Mouse (Mus musculus) Muller cell, postnatal 12 days (primary cell): Measurements from ENCODE around the gene Lingo3.
"Not testable (repeated sequence)": the region's sequence is repeated elsewhere in the genome, so short reads cannot be mapped to it uniquely, and the experiment has no call there.

Source experiments
- DNase-seq: peaks from one replicate; pipeline ENCODE4 v3.0.0-alpha.2; 2015; ENCODE audit errors: inconsistent ontology term

Gene Lingo3

DNA sequence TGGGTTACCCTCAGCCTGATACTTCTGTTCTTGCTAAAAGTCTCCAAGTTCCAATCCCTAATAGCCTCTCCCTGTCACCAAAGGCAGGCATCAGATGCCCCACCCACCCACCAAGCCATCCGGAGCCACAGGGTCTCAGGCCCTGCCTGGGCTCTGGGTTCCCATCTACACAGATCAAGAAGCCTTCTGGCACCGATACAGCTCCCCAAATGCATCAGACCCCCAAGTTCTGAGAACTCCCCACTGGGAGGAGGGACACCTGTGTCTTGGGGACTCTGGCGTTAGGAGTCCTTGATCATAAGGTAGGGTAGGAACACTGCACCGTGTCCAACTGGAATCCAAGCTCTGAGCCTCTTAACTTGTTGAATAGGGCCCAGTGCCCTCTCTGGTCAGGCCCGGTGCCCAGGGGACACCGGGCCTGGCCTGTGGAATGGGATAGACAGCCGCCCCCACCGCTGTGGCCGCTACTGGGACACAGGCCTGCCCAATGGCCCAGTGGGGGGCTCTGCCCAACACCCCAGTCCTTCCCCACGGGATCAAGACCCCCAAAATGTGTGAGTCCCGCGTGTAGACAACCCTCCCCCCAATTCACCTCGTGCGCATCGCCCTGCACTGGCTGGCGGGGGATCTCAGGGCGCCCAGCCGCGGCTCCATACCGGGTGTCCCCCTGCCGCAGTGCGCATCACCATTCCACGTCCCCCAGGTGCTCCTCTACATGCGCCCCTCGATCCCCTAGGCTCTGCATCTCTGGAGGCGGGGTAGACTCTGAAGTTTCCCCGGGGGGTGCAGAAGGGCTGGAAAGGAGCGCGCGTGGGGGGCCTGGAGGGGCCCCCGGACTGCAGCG, 530 bp downstream of the Lingo3 start:
- DNase-seq: no peak

GRCm38 (mm10) chr10:80842334-80842733, 1.5 kb downstream of the Lingo3 start:
- DNase-seq: no peak

- DNase-seq: no peak
These were observed 2.2 kb downstream of the Lingo3 start for GRCm38 (mm10) chr10:80841685-80842084.

DNA sequence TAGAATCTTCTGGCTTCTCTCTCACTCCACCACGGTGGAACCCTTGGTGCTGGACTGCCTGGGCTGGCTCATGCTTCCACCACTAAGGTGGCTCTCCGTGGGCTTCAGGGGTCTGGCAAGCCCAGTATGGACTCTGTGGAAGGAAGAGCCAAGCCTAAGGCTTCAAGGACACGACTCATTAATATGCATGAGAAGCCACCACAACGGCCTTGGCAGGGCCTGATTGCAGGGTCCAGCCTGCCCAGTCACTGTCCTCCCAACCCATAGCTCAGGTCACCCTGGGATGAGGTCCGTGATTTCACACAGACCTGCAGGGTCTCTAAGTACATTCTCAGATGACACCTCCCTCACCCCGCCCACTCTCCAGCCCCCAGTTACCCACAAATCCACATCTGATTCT, 4.0 kb downstream of the Lingo3 start:
- no peak for DNase-seq

DNA sequence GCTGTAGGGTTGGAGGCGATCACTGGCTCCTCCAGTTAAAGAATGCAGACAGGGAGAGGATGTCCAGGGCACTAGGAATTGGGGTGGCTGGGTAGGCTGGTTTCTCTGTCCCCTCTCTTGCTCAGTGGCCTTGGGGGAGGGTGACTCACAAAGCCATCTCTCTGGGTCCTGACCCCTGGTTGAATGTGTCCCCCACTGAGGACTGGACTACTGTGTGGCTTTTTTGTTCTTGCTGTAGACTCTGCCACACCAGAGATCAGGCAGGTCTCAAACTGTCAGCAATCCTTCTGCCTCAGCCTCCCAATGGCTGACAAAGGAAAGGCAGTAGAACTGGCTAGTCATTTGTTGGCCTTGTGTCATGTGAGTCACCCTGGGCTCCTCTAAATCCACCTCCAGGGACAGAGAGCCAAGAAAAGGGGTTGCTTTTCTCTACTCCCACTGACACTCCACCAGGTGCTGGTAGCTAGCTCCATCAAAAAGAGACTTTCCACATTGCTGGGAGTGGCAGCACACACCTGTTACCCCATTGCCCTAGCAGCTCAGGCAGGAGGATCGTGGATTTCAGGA, 5.4 kb downstream of the Lingo3 start:
- peak; percentile 57 for DNase-seq

DNA sequence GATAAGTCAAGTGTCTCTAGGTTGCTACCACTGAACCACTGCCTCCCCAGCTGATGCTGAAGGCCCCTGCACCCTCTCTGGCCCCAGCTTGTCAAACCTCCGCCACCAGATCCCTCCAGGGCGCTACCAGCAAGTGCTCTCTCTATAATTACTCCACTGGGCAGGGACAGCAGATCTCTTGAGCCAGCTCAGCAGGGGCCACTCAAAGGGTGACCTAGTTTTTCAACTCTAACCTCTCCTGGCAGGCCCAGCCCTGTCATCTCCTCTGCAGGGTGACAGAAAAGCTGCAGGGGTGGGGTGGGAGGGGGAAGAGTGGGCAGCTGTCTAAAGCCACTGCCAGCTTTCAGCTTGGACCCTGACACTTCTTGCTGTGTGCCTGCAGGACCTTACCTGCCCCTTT, 6.0 kb downstream of the Lingo3 start:
- peak; percentile 65 for DNase-seq

GRCm38 (mm10) chr10:80836949-80837379, 6.9 kb downstream of the Lingo3 start:
- DNase-seq: no peak

- no peak for DNase-seq
These were observed 8.2 kb downstream of the Lingo3 start for GRCm38 (mm10) chr10:80835617-80836016.

- DNase-seq: no peak
These were observed 11.0 kb downstream of the Lingo3 start for GRCm38 (mm10) chr10:80832818-80833217.

DNA sequence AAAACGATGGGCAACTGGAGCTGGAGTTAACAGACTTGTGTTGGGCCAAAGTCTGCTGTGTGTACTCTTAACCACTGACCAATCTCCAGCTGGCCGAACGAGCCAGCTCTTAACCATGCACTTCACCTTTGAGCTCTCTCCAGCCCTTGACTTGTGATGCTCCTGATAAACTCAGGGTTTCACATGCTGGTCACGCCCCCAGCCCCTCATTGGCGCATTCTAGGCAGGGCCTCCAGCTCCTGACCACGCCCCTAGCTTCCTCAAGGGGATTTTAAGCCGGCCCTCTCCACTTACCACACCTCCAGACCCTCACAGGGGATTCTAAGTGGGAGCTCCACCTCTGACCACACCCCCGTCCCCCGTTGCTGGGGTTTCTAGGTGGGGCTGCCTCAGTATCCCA, 12.7 kb downstream of the Lingo3 start:
- DNase-seq: no peak

DNA sequence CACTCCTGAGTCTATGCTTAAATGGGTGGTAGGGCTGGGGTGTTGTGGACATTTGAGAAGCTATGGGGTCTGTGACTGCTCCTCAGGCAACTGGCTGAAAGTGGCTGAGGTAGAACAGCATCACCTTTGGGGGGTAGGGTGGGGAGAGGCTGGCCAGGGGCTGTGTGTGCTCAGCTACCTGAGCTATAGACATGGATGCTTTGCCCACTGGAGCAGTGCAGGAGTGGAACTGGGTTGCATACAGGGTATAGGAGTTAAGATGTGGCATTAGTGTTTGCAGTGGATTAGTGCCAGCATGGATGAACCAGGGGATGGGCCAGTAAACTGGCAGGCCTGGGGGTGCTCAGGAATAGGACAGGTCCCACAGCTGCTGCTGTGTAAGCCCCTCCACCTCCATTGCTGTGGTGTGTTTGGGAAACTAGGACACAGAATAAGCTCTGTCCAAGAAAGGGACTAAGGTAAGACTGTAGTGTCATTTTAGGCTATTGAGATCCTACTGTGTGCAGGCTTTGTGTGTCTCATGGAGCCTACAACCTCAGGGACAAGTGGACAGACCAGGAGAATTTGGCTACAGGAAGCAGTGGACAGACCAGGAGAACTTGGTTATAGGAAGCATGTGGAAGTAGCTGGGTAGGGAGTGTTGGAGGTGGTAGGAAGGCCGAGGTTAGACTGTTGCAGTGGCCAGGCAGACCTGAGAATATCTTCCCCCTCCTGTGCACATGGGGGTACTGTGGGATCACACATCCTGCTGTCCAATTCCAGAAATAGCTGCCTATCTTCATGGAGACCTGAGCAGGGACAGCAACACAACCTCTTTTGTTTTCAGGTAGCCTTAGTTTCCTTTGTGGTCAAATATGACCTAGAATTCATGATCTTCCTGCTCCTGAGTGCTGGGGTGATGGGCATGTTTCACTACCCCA, 14.2 kb downstream of the Lingo3 start:
- no peak for DNase-seq

DNA sequence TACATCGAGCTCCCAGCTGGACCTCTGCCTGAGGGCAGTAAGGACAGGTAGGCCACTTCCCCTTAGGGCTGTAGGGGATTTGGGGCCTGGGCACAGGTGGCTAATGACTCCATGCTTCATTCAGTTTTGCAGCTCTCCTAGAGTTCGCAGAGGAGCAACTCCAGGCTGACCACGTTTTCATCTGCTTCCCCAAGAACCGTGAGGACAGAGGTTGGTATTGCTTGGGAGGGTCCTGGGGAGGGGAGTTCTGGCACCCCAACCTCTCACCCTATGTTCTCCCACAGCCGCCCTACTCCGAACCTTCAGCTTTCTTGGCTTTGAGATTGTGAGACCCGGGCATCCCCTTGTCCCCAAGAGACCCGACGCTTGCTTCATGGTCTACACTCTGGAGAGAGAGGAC, 15.3 kb downstream of the Lingo3 start:
- DNase-seq: not testable (repeated sequence)

- no peak for DNase-seq
These were observed 15.9 kb downstream of the Lingo3 start for GRCm38 (mm10) chr10:80827870-80828420.

GRCm38 (mm10) chr10:80827063-80827869, 16.6 kb downstream of the Lingo3 start:
- no peak for DNase-seq

GRCm38 (mm10) chr10:80826151-80827062, 17.4 kb downstream of the Lingo3 start, which contains the start of gene Oaz1:
TSS of gene Oaz1 (plus strand) at chr10:80826656.
- DNase-seq: peak; percentile 99

DNA sequence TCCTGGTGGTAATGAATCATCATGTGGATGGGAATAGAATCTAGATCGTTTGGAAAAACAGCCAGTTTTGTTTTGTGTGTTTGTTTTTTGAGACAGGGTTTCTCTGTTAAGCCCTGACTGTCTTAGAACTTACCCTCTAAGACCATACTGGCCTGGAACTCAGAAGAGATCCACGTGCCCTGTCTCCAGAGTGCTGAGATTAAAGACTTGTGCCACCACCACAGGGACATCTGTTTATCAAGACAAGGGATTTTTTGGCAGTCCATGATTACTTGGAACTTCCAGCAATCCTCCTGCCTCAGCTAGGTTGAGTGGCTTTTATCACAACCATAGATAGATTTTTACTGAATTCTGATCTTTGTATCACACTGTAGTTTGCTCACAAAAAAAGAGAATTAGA, 19.0 kb downstream of the Lingo3 start:
- no peak for DNase-seq

GRCm38 (mm10) chr10:80823847-80824643, 19.8 kb downstream of the Lingo3 start:
- no peak for DNase-seq

DNA sequence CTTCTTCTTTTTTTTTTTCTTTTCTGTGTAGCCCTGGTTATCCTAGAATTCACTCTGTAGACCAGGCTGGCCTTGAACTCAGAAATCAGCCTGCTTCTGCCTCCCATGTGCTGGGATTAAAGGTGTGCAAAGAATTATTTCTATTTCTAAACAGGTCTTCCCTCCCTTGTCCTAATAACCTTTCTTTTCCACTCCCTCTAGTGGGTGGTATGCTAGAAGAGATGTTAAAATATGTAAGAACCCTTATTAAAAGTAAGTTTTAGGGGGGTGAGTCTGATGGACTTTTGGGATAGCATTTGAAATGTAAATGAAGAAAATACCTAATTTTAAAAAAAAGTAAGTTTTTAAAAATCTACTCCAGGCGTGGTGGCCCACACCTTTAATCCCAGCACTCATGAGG, 20.5 kb downstream of the Lingo3 start:
- no peak for DNase-seq

- DNase-seq: no peak
These were observed 21.3 kb downstream of the Lingo3 start for GRCm38 (mm10) chr10:80822528-80822927.
